Comparison of ENCODE assay signal across 12 mouse cellular contexts in genomic region chr8:127076511-127076910, GRCm38 (mm10). TPM values are rescaled to one million over a fixed set of nuclear protein-coding genes. Genes with fewer than 3 reads are reported as not detected.
A peak's percentile ranks its signal among the peaks of the same experiment; 100 is the strongest.
DNase-seq lines count a peak whose midpoint lies in the region; ATAC-seq and TF ChIP-seq lines count a peak whose summit lies in the region.
"Had no signal": no experiment of that assay in that cellular context is flagged by ENCODE, and none has a peak within 500 bp of the region (broad histone marks: within the 10 kb centered on the region; RNA-seq: fewer than 3 reads in every experiment).

No protein-coding gene starts in this region.

- H3K4me3 ChIP-seq in kidney, embryonic 16.5 days (ENCODE audit: low read length) = 0 out of 2 replicates have a peak overlapping the region, but pooled peaks have one; percentile 1
- no peak overlapping the region; a peak in 2 of 4 replicates for H3K4me3 ChIP-seq in liver, embryonic 14.5 days (ENCODE audit: insufficient read depth in 1 of 2, low read depth in 2 of 2, low read length in 2 of 2)
- no peak overlapping the region for H3K4me3 ChIP-seq in stomach, embryonic 15.5 days (replicated peaks)
- H3K4me3 ChIP-seq: forebrain, embryonic 13.5 days; midbrain, embryonic 10.5 days; neural tube, embryonic 13.5 days had no signal

- DNase-seq in adrenal gland, postnatal 36 days = peak; percentile 13 to 27
- no peak for DNase-seq in adrenal gland, adult 8-10 months
- no peak for DNase-seq in liver, embryonic 14.5 days (ENCODE audit: low read depth in 3 of 3, low spot score in 3 of 3)
- DNase-seq in frontal cortex, postnatal 36 days (ENCODE audit: low spot score in 2 of 2) = no peak
- DNase-seq in embryo, embryonic 9.5 days (ENCODE audit: extremely low spot score) = no peak

- no peak for TF ChIP-seq CTCF in liver, embryonic 14.5 days (IDR thresholded peaks at IDR 0.05; ENCODE audit: low read depth)

- H3K27me3 ChIP-seq in kidney, embryonic 16.5 days (ENCODE audit: insufficient read depth, low read length) = no peaks in the 10 kb centered on the region
- no peaks in the 10 kb centered on the region for H3K27me3 ChIP-seq in liver, embryonic 14.5 days (ENCODE audit: control insufficient read depth, insufficient read depth, low read length)
- H3K27me3 ChIP-seq in stomach, embryonic 15.5 days (replicated peaks) = no peaks in the 10 kb centered on the region
- H3K27me3 ChIP-seq: forebrain, embryonic 13.5 days; neural tube, embryonic 13.5 days had no signal

- no peak overlapping the region for H3K9ac ChIP-seq in kidney, embryonic 16.5 days (replicated peaks; ENCODE audit: low read length)
- H3K9ac ChIP-seq in liver, embryonic 14.5 days (replicated peaks) = no peak overlapping the region
- H3K9ac ChIP-seq in stomach, embryonic 15.5 days = no peak overlapping the region
- H3K9ac ChIP-seq: forebrain, embryonic 13.5 days; neural tube, embryonic 13.5 days had no signal

- H3K4me2 ChIP-seq in kidney, embryonic 16.5 days (replicated peaks; ENCODE audit: low read depth, low read length) = 0 out of 2 replicates have a peak overlapping the region, but pooled peaks have one; percentile 16
- H3K4me2 ChIP-seq in liver, embryonic 14.5 days (ENCODE audit: low read depth) = no peak overlapping the region
- peak overlapping the region; percentile 41 for H3K4me2 ChIP-seq in stomach, embryonic 15.5 days
- H3K4me2 ChIP-seq: forebrain, embryonic 13.5 days; neural tube, embryonic 13.5 days had no signal

- peak overlapping the region; percentile 31; the same call in 1 of the 2 replicates for H3K27ac ChIP-seq in kidney, embryonic 16.5 days (ENCODE audit: low read length)
- no peak overlapping the region for H3K27ac ChIP-seq in liver, embryonic 14.5 days
- H3K27ac ChIP-seq in stomach, embryonic 15.5 days = peak overlapping the region; percentile 64; the same call in 1 of the 2 replicates
- H3K27ac ChIP-seq: forebrain, embryonic 13.5 days; midbrain, embryonic 10.5 days; neural tube, embryonic 13.5 days had no signal

- ATAC-seq in kidney, embryonic 16.5 days (ENCODE audit: low FRiP score, low TSS enrichment) = peak; percentile 85
- ATAC-seq in liver, embryonic 14.5 days (ENCODE audit: insufficient read depth) = peak; percentile 66
- peak; percentile 82 for ATAC-seq in stomach, embryonic 15.5 days (ENCODE audit: insufficient read depth, low FRiP score, low read depth)
- ATAC-seq in CD4-positive, CD25-positive, alpha-beta regulatory T cell, adult 4 months = no peak
- ATAC-seq: forebrain, embryonic 13.5 days had no signal

- no peak for TF ChIP-seq EP300 in liver, embryonic 14.5 days (IDR thresholded peaks at IDR 0.05; ENCODE audit: low read depth)

- peaks cover 43% of the 10 kb centered on the region for H3K4me1 ChIP-seq in kidney, embryonic 16.5 days (ENCODE audit: insufficient read depth, low read length)
- peaks cover 0 to 15% of the 10 kb centered on the region in 2 experiments; a peak in 2 of 4 replicates for H3K4me1 ChIP-seq in liver, embryonic 14.5 days (replicated peaks; ENCODE audit: control insufficient read depth in 2 of 2, insufficient read depth in 2 of 2, low read length in 1 of 2)
- H3K4me1 ChIP-seq in stomach, embryonic 15.5 days = peaks cover 30% of the 10 kb centered on the region

- 70% methylated on average over 7 of the region's 7 CpGs for WGBS in kidney, embryonic 16.5 days
- WGBS in liver, embryonic 14.5 days (ENCODE audit: insufficient replicate concordance) = 56% methylated on average over 7 of the region's 7 CpGs
- 74% methylated on average over 7 of the region's 7 CpGs for WGBS in stomach, embryonic 15.5 days

- H3K9me3 ChIP-seq in kidney, embryonic 16.5 days (ENCODE audit: low read length) = no peaks in the 10 kb centered on the region
- no peaks in the 10 kb centered on the region for H3K9me3 ChIP-seq in liver, embryonic 14.5 days (ENCODE audit: control insufficient read depth, low read length)
- H3K9me3 ChIP-seq in stomach, embryonic 15.5 days = no peaks in the 10 kb centered on the region
- H3K9me3 ChIP-seq: forebrain, embryonic 13.5 days; midbrain, embryonic 10.5 days; neural tube, embryonic 13.5 days had no signal

- no peaks in the 10 kb centered on the region for H3K36me3 ChIP-seq in kidney, embryonic 16.5 days (ENCODE audit: insufficient read depth, low read length)
- H3K36me3 ChIP-seq in liver, embryonic 14.5 days (replicated peaks; ENCODE audit: control insufficient read depth, insufficient read depth, low read depth) = no peaks in the 10 kb centered on the region
- H3K36me3 ChIP-seq in stomach, embryonic 15.5 days = no peaks in the 10 kb centered on the region
- H3K36me3 ChIP-seq: midbrain, embryonic 10.5 days; neural tube, embryonic 13.5 days had no signal

RNA-seq across cellular contexts. Expression of gene Pard3, which starts 12.8 kb away (rescaled TPM):
- total RNA-seq in adrenal gland, postnatal 36 days (2021) = 10 to 100 TPM; 40.4 to 41.3 TPM
- 10 to 100 TPM; 43.6 to 52.4 (median 45.8) TPM for total RNA-seq in adrenal gland, adult 8-10 months (2022)
- 25.5 and 28.7 TPM in 2 replicates for polyA plus RNA-seq in kidney, embryonic 16.5 days (2015; fragmentation: Nextera tagmentation; extraction: Ambion mirVana)
- 4.5 and 4.6 TPM in 2 replicates for polyA plus RNA-seq in liver, embryonic 14.5 days (2012; rRNA removed)
- 4.5 and 4.9 TPM in 2 replicates for polyA plus RNA-seq in liver, embryonic 14.5 days (2014; fragmentation: Nextera tagmentation; extraction: Ambion mirVana)
- 27.6 and 28.3 TPM in 2 replicates for polyA plus RNA-seq in stomach, embryonic 15.5 days (2015; fragmentation: Nextera tagmentation; extraction: Ambion mirVana)
- polyA plus RNA-seq in CD4-positive, CD25-positive, alpha-beta regulatory T cell, adult 4 months (2017; shearing (Covaris generic)) = under 1 TPM in 1 of 2 experiments, not detected in 1; 0.75 TPM
- total RNA-seq: MEL had no signal

Comparison
In these comparisons a context has a peak if more than half of its experiments do, and no peak if none do; other contexts are left out.
1. DNase-seq: peak in adrenal gland, postnatal 36 days (2 of 2); none in adrenal gland, adult 8-10 months (single experiment), liver, embryonic 14.5 days (0 of 3), frontal cortex, postnatal 36 days (0 of 2) and embryo, embryonic 9.5 days (single experiment).